Mouse (Mus musculus): ENCODE measurements at regions not wholly inside any gene's neighbourhood (a gene's known extent, or its start where the extent isn't known, plus 50 kb on each side); places are given as distances from the start of the nearest gene placed in this dataset.

- TF ChIP-seq POLR2A (IDR thresholded peaks at IDR 0.05; ENCODE audit: low read depth, low read length) (no peak), CTCF (IDR thresholded peaks at IDR 0.05; ENCODE audit: extremely low read depth, insufficient read length, insufficient replicate concordance, low read depth, low read length) (no peak)
Measured at GRCm38 (mm10) chr1:16007809-16008208, 85.3 kb downstream of the 4930444P10Rik start.
